Mouse (Mus musculus) neural tube, embryonic 10.5 days (tissue): ENCODE measurements around the gene Spata21.

Experiments
- DNase-seq: peaks from one replicate; pipeline ENCODE4 v3.0.0-alpha.2; 2017; ENCODE audit warnings: low spot score; ENCODE audit errors: extremely low spot score

Gene Spata21

DNA sequence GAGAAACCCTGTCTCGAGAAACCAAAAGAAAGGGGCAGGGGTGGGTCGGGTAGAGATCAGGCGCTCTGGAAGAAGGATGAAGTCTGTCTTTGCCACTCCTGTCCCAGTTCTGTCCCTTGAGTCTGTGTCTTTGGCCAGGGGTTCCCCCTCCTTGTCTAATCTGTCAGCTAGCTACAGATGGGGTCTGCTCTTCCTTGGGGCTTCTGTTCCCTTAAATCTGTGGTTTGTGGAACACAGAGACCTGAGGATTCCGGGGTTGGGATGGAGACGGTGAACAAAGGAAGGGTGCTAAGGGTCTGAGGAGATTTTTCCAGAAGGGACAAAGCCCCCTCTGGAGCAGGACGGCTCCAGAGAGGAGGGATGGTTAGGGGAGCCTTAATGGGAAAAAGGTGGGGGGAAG, at the start of gene Spata21:
Gene Spata21, plus strand, starts transcription at position 301 of the 400 bp plus-strand sequence.
- no peak for DNase-seq

DNA sequence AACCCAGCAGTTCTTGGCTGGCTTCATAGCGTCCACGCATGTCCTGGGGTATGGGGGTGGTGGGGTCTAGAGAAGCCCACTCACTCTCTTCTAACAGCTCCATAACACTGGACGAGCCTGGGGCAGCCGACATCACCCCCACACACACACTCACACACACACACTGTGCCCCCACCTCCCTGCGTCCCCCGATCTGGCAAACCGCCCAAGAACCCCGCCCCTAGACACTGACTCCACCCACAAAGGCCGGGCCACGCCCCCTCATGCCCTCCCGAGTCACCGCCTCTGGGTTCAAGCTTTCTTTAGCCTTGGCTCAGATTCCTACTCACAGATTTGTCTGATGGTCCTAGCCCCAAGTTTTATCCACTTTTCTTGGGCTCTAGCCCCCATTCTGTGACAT, 47.0 kb upstream of the Spata21 start:
- no peak for DNase-seq

DNA sequence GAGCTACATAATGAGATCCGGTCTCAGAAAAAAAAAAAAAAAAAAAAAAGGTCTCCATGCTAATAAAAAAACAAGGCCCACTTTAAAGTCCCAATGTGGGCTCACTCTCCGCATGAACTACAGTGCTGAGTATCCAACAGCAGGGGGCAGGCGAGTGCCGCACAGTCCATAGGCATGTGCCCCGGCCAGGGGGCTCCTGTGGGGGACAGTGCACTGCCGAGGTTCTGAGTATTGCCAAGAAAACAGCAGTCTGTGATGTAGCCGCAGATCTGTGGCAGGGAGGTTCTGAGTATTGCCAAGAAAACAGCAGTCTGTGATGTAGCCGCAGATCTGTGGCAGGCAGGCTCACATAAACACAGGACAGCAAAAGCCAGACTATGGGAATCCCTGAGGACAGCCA, 43.3 kb upstream of the Spata21 start:
- peak; percentile 67 for DNase-seq

DNA sequence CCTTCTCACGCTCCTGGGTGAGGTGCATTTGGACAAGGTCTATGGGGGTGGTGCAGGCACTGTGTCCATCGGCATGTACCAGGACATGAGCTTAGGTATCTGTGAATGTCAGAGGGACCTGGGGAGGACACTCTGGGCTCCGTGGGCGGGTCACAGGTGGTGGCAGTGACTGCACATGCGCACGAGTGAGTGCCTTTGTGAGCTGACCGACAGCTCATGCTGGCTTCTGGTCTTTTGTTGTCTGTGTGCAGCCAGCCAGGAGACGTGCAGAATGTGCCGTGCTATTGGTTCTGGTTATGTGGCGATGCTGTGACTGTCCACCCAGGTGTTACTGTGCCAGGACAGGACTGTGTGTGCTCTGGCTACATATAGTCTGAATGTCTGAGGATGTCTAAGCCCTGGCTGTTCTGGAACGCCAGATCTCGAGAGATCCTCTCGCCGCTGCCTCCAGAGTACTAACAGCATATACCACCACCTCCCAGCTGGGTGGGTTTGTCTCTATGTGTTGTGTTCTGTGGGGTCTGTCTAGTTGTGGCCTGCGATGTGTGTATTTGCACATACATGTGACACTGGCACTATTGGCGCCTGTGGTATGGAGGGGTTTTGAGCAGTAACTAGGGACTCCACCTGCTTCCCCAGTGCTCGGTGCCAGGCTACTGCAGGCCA, 39.2 kb upstream of the Spata21 start:
- peak; percentile 20 for DNase-seq

DNA sequence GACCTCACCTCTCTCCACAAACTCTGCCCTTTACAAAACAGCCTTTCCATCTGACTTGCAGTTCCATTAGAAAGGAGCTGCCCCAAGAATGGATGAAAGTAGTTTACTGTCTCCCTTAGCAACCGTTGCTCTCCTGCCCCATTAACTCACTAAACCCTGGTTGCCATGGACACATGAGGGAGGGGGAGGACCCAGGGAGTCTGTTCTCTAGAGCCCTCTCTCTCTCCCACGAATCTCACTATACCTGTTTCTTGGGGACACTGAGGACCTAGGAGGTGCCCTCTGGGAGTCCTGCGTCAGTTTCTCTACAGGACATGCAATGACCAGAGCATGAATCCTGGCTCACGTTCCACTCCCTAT, 38.7 kb upstream of the Spata21 start:
- peak; percentile 70 for DNase-seq

DNA sequence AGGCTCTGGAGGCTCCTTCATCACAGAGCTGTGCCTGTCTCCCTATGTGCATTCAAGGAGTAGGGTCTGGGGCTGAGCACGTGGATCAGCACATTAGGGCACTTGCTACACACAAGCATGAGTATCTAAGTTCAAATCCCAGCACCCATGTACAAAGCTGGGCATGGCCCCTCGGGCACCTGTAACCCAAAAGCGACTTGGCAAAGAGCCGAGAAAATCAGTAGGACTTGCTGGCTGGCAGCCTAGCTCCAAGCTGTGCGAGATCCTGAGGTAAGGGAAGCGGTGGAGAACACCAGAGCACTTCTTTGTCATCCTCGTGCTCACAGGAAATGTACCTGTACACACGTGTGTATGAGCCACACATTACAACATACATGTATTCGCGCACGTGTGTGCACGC, 35.7 kb upstream of the Spata21 start:
- DNase-seq, result no peak

DNA sequence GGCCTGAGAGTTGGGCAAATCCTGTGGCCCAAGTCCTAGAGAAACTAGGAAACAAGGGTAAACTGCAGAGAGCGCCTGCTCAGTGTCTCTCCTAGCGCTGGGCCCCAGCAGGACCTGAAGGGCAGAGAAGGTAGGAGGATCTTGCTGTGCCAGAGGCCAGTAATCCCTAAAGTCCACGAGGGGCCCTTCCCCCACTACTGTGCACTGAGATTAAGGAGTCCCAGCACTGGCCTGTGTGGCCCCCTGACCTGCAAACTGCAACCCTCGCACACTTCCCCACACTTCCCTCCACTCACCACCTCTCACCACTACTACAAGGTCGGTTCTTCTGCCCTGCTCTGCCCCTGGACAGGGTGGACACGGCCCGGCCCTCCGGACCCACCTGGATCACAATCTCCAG, 35.0 kb upstream of the Spata21 start:
- DNase-seq, result no peak

DNA sequence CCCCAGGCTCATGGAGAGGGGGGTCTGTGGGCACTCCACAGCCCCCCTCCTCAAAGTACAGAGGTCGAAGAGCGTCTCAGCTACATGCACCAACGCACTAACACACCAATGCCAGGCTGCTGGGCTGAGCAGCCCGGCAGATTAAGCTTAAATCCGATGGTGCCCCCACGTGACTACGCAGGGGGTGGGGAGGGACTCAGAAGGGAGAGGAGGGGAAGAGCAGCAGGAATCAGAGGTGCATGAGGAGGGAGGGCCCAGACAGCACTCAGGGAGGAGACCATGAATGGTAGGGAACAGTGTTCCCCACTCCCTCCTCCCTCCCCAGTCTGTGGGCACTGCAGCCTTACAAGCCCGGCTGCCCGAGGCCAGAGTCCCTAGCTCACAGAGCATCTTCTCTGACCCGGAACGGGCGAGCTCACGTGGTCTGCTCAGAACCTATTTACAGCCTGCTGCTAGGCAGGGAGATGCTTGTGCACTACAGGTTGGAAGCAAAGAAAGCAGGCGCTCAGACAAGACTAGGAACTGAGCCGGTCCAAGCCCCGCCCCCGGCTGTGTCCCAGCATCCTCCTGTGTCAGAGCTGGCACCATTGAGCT, 34.5 kb upstream of the Spata21 start:
- DNase-seq, result peak; percentile 27

DNA sequence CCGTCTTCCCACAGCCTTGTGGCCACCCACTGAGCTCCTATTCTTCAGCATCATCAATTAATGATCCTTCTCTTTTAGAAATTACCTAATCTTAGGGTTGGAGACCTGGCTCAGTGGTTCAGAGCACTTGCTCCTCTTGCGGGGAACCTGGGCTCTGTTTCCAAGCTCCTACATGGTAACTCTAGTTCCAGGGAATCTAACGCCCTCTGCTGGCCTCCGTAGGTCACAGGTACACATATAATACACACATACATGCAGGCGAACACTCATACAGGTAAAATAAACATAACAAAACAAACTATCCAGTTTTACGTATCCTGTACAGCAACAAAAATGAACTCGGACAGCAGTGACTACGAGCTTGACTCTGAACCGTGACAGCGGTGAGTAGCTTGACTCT, 31.2 kb upstream of the Spata21 start:
- no peak for DNase-seq

DNA sequence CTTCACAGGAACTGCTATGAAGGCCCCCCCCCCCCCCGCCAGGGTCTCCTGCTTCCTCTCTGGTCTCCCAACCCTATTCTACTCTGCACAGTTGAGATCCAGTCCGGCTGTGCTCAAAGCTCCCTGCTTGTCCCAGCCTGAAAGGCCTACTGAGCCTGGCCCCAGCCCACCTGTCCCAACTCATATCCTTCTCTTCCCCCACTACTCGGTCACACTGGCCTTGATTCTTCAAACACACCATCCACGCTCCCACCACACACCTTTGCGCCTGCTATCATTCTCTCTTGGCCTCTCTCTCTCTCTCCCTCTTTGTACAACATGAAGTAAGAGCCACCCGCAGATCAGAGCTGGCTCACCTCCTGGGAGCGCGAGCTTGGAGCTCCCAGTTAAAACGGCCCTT, 29.3 kb upstream of the Spata21 start:
- no peak for DNase-seq

DNA sequence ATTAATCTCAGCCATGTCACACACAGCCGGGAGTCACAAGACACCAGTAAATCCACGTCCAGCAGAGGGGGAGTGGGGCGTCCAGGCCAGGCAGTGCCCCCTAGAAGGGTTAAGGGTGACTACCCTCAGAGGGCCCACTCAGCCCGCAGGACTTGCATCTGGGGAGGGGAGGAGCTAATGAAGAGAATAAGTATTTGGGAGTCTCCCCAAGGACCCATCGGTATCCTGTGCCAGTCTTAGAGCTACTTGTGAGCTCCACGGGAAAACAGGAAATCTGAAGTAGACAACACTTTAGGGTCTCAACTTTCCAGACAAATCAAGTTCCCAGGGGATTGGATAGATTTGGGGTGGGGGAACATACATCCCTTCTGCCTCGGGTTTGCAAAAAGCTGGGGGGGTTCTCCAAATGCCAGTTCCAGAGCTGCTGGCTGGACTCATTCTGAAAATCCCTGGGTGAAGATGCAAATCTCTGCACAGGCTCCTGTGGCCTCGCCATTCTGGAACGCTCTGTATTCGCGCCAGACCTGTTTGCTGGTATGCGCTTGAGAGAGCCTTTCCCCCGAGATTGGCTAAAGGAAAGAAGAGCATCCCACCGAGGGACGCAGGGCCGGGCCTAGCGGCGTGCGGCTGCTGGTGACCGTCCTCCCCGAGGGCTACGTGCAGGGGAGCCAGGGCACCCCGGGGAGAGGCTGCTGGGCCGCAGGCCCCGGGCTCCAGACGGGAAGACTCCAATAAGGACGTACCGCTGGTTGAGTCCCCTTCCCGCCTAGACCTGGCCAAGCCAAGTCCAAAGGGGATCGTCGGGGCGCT, 28.3 kb upstream of the Spata21 start:
- peak; percentile 41 for DNase-seq

DNA sequence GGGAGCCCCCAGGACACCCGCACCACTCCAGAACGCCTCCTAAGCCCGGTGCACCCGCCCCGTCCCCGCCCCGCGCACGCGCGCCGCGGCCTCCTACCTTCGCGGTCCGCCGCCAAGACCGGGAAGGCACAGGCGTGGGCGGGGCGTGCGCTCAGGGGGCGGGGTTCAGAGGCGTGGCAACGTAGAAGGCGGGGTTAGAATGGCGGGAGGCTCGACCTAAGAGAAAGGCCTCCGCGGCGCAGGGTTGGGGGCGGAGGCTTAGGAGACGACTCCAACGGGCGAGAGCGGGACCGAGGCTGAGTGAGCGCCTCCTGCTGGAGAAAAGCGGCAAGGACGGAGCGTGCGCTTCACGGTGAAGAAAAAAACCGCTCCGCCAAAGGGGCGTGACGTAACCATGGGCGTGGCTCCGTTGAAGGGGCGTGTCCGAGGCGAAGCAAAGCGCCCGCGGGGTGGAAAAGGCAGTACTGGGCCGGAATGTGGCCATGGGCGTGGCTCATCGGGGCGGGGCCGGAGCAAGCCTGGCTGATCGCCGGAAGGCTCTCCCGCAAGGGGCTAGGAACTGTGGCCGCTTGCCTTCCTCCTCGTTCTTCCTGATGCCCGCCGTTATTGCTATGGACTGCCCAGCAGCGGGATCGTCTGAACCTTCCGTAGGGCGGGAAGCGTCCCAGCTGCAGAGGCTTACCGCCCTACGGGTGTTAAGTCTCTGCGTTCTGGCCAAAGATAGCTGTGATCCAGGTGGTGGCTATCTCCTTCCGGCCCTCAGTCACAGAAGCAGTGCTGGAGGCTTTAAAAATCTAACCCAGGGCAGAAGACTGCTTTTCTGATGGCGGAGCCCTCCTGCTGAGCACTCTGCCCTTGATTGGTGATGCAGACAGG, 27.5 kb upstream of the Spata21 start, which contains the start of gene Crocc:
Gene Crocc, minus strand, starts transcription at position 125 of the 876 bp plus-strand sequence.
- DNase-seq, result peak; percentile 100

DNA sequence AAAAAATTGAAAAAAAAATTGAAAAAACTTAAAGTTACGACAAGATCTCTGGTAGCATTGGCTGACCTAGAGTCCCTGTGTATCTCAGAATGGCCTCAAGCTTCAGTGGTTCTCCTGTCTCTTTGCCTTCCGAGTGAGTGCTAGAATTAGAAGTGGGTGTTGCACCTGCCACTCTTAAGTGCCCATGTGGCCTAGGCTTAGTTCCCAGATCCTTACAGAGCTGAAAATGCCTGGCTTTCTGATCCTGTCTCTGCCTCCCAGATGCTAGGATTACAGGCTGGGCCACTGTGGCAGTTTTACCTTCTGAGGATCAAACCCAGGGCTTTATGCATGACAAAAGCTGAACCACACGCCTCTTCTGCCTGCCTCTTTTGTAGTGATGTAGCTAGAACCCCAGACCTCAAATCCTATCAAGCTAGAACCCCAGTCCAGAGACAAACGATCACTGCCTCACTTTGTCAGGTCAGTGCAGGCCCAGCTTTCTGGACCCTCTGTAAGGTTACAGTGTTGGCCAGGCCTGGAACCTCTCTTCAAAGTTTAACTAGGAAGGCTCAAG, 24.0 kb upstream of the Spata21 start:
- no peak for DNase-seq

DNA sequence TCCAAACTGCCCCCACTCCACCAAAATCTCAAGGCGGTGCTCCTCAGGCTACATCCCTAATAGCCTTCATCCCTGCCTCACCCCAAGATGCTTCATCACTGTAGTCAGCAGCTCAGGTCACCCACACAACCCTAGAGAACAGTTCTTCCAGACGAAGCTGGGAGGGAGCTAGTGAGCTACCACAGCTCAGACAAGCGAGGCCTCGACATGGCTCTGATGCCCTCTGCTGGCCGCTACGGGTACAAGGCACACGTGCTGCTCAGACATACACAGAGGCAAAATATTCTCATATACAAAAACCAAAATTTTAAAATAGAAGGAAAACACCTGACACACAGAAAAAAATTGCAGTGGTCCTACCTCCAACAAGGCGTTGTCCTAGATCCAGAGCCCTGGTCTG, 23.0 kb upstream of the Spata21 start:
- DNase-seq, result peak; percentile 84

DNA sequence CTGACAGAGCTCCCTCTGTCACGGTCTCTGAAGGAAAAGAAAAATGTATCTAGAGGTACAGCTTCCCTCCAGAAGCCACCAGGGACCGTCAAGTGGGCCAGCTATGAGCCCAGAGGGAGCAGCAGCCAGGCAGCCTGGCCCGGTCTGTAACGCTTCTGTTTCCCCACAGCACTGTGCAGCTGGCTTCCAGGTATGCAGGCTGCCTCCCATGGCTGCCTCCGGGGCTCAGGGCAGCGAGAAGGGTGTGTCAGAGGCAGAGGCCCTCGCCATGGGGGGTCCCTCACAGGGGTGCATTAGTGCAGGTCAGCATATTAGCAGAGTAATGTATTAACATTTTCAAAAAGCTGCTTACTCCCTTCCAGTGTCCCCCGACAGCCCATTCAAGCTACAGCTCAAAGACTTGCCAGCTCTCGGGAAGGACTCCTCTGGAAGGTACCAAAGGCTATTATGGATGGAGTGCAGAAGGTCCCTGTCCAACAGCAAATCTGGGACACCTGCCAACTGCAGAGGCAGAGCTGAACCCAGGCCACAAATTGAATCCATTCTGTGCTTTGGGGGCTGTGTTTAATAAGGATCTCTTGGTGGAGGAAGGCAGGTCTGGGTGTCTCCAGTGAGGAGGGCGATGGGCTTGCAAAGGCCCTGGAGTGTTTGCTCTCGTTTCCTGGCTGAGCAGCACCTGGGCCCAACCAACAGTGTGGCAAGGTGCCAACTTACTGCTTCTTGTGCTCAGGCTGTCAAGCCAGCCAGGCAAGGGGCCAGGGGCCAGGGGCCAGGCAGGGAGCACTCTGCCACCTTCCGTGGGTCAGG, 21.2 kb upstream of the Spata21 start:
- DNase-seq, result no peak

DNA sequence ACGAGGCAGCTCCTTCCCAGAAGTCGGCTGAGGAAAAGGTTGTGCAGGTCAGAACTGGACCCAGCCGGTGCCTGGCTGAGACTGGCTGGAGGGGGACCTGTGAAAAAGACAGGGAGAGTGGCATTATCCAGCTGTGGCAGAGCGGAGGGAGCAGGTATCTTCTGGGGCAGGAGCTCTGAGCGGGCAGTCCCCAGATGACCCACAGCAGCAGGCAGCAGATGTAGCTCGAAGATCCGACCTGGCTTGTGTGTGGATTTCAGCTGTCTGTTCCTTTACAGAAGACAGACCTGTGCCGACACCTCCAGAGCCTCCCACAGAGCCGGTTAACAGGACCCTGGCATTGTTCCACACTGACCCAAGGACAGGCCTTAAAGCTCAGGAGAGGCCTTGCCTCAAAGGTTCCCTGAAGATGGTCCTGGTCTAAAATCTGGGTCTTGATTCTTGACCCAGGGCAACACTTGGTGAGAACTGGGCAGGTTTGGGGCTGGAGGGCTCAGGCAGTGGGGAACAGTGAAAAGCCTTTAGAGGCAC, 20.6 kb upstream of the Spata21 start:
- DNase-seq, result no peak

DNA sequence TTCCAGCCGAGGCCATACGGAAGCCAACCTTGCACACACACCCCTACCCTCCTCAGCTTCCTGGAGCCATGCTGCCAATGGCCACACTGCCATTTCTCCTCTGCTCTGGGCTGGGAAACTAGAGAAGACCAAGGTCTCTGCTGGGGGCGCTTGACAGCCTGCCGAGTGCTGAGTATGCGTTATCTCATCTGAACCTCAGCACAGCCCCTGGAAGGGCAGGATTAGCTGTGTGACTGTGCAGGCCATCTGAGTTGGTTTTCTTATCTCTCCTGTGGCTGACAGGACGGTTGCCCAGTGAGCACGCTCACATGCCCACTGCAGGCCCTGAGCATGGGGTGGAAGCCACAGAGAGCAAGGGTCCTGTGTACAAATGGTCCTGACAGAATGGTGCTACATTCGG, 19.5 kb upstream of the Spata21 start:
- no peak for DNase-seq

DNA sequence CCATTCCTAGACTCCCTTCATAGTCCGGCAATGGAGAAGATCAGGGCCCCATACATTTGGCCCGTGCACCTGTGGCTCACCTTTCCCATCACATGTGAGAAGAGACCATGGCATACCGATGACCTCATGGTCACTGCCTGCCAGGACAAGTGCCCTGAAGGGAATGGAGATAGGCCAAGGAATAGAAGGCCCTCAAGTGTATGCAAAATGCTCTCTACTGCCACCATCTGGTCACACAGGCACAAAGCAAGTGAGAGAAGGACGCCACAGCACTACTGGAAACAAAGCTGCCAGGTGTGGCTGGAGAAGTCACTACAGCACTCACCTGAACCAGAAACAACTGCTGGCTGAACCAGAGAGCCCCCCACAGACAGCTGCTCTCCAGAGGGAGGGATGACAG, 18.4 kb upstream of the Spata21 start:
- DNase-seq, result peak; percentile 49

DNA sequence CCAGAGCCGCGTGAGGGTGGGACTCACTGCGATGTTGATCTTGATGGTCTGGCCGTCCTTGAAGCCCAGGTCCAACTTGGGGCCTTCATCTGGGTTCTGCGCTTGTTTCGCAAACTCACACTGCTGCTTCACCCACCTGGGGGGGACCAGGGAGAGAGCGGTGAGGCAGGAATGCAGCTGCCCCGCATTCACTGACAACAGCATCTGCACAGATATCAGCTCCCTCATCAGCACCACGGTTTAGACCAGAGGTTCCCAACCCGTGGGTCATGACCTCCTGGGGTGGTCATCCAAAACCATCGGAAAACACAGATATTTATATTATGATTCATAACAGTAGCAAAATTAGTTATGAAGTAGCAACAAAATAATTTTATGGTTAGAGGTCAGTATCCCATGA, 15.6 kb upstream of the Spata21 start:
- no peak for DNase-seq

DNA sequence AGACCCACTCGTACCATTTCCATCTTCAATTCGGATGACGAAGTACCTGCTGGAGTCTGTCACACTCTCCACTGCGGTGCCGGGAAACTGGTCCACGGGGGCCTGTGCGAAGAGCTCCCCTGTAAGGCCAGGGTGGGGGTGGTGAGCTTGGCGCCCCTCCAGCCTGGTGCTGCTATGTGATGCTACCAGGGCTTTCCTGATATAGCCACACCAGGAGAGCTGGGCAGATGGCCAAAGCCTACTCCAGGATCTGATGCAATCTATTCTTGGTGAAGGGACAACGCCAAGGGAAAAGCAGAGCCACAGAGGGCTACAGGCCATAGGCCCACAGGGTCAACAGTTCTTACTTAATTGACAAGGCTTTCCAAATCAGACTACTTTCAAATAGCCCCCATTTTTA, 14.5 kb upstream of the Spata21 start:
- DNase-seq, result no peak
